Mouse (Mus musculus): ENCODE results near the gene Znhit2. TPM values are rescaled to one million over a fixed set of nuclear protein-coding genes. Genes with fewer than 3 reads are reported as not detected.

The Znhit2 gene
- polyA plus RNA-seq, 1 experiment from 2014 or later = 34.7 TPM

GRCm38 (mm10) chr19:6085417-6085879 is 24.5 kb downstream of the Znhit2 start:
- ATAC-seq (ENCODE audit: low FRiP score) = peak; percentile 60
- Histone ChIP-seq H3K27me3 (no peaks in the 10 kb centered on the region), H3K4me3 (peak overlapping the region; percentile 72), H3K4me1 (replicated peaks) (peaks cover 29% of the 10 kb centered on the region), H3K9me3 (no peaks in the 10 kb centered on the region), H3K4me2 (peak overlapping the region; percentile 92), H3K9ac (peak overlapping the region; percentile 58), H3K27ac (no peak overlapping the region), H3K36me3 (peaks cover 24% of the 10 kb centered on the region)
- under 1% methylated on average over 17 of the region's 17 CpGs for WGBS

DNA sequence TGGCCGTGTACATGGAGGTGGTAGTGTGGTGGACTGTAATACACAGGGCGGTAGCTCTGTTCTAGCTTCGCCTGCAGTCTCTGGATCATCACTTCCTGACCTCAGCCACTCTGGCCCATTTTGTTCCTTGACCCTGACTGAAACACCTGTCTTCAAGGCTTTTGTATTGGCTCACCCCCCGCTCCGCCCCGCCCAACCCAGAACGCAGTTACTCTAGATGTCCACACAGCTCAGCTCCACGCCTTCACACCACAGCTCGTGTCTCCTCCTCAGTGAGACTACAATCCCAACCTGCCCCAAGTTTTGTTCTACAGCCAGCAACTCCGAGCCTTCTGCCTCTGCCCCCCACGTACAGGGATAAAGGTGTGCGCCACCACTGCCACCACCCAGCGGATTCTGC is 27.8 kb downstream of the Znhit2 start:
- H3K4me2 ChIP-seq = no peak overlapping the region
- H3K27me3 ChIP-seq = no peaks in the 10 kb centered on the region

GRCm38 (mm10) chr19:6094119-6094518 is 33.1 kb downstream of the Znhit2 start, which contains the start of gene AC131692.1:
AC131692.1 (plus strand) TSS chr19:6094419.
- no peak within 1 kb of the TSS for H3K4me3 ChIP-seq
- WGBS = 91% methylated on average over 7 of the region's 7 CpGs

More for the DNA sequence above, 27.8 kb downstream of the Znhit2 start:
- ATAC-seq (ENCODE audit: low FRiP score) = no peak
- no peak overlapping the region for H3K27ac ChIP-seq
- no peak overlapping the region for H3K9ac ChIP-seq
- peaks cover 15% of the 10 kb centered on the region for H3K4me1 ChIP-seq (replicated peaks)
- 94% methylated on average over 13 of the region's 13 CpGs for WGBS
- peaks cover 3% of the 10 kb centered on the region for H3K36me3 ChIP-seq
- no peaks in the 10 kb centered on the region for H3K9me3 ChIP-seq
- H3K4me3 ChIP-seq = no peak overlapping the region

GRCm38 (mm10) chr19:6097847-6098246 is 36.9 kb downstream of the Znhit2 start:
- ATAC-seq (ENCODE audit: low FRiP score) = no peak
- no peak overlapping the region for H3K4me2 ChIP-seq
- WGBS = 95% methylated on average over 3 of the region's 3 CpGs
- no peak overlapping the region for H3K9ac ChIP-seq
- no peaks in the 10 kb centered on the region for H3K9me3 ChIP-seq
- no peak overlapping the region for H3K4me3 ChIP-seq
- no peaks in the 10 kb centered on the region for H3K36me3 ChIP-seq
- no peaks in the 10 kb centered on the region for H3K27me3 ChIP-seq
- H3K4me1 ChIP-seq (replicated peaks) = no peaks in the 10 kb centered on the region
- no peak overlapping the region for H3K27ac ChIP-seq

More at GRCm38 (mm10) chr19:6094119-6094518, 33.1 kb downstream of the Znhit2 start, which contains the start of gene AC131692.1:
- Histone ChIP-seq H3K4me1 (replicated peaks) (no peaks in the 10 kb centered on the region), H3K27me3 (no peaks in the 10 kb centered on the region), H3K36me3 (peaks cover 3% of the 10 kb centered on the region), H3K9ac (peak within 1 kb of the TSS; percentile 24; the same call in 1 of the 2 replicates), H3K4me2 (no peak within 1 kb of the TSS), H3K9me3 (no peaks in the 10 kb centered on the region), H3K27ac (no peak within 1 kb of the TSS)
- no peak for ATAC-seq (ENCODE audit: low FRiP score)

DNA sequence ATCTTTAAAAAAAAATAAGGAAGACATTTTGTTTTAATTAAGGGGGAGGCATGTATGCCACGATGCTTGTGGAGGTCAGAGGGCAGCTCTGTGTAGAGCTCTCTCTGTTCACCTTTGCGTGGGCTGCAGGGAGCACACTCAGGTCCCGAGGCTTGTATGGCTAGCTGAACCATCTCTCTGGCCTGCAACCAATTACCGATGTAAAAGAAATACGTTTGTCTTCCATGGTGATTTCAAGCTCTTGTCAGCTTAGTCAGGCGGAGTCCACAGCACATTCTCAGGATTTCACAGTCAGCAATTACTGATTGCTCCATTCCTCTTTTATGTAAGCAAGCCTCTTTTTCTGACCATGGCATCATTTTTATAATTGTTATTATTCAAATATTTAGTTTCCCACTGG is 40.2 kb downstream of the Znhit2 start:
- H3K4me3 ChIP-seq = no peak overlapping the region
- WGBS = 62% methylated on average over 6 of the region's 6 CpGs
- no peaks in the 10 kb centered on the region for H3K36me3 ChIP-seq
- H3K4me2 ChIP-seq = no peak overlapping the region
- no peaks in the 10 kb centered on the region for H3K27me3 ChIP-seq
- H3K27ac ChIP-seq = no peak overlapping the region
- ATAC-seq (ENCODE audit: low FRiP score) = no peak
- H3K4me1 ChIP-seq (replicated peaks) = no peaks in the 10 kb centered on the region
- no peak overlapping the region for H3K9ac ChIP-seq
- no peaks in the 10 kb centered on the region for H3K9me3 ChIP-seq

- WGBS = 80% methylated on average over 6 of the region's 6 CpGs
- H3K4me2 ChIP-seq = no peak overlapping the region
- H3K27ac ChIP-seq = no peak overlapping the region
- H3K4me1 ChIP-seq (replicated peaks) = no peaks in the 10 kb centered on the region
- H3K9ac ChIP-seq = no peak overlapping the region; the same call in 1 of the 2 replicates
- no peak for ATAC-seq (ENCODE audit: low FRiP score)
- no peaks in the 10 kb centered on the region for H3K9me3 ChIP-seq
- H3K27me3 ChIP-seq = no peaks in the 10 kb centered on the region
- H3K36me3 ChIP-seq = no peaks in the 10 kb centered on the region
- no peak overlapping the region for H3K4me3 ChIP-seq
Measured at GRCm38 (mm10) chr19:6102169-6102853, 41.3 kb downstream of the Znhit2 start.

DNA sequence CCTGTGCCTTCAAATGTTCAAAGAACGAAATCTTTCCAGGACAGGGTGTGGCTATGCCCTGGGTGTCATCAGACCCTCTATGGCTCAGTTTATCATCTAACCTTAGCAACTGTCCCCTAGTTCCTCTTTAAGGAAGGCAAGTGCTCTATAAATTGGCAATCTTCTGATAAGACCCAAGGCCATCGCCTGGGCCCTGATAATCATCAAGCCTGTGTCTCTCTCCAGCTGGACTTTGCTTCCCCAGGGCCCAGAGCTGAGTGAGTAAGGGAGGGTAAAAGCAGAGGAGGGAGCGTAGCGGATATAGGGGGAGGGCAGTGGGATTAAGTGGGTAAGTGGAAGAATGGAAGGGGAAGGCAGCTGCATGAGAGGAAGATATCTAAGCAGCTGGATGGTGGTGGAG is 43.5 kb downstream of the Znhit2 start:
- Histone ChIP-seq H3K9ac (0 out of 2 replicates have a peak overlapping the region, but pooled peaks have one; percentile 1), H3K4me1 (replicated peaks) (no peaks in the 10 kb centered on the region), H3K4me3 (no peak overlapping the region), H3K9me3 (no peaks in the 10 kb centered on the region), H3K27ac (no peak overlapping the region), H3K27me3 (no peaks in the 10 kb centered on the region), H3K36me3 (no peaks in the 10 kb centered on the region), H3K4me2 (no peak overlapping the region)
- ATAC-seq (ENCODE audit: low FRiP score) = no peak
- 92% methylated on average over 4 of the region's 4 CpGs for WGBS

DNA sequence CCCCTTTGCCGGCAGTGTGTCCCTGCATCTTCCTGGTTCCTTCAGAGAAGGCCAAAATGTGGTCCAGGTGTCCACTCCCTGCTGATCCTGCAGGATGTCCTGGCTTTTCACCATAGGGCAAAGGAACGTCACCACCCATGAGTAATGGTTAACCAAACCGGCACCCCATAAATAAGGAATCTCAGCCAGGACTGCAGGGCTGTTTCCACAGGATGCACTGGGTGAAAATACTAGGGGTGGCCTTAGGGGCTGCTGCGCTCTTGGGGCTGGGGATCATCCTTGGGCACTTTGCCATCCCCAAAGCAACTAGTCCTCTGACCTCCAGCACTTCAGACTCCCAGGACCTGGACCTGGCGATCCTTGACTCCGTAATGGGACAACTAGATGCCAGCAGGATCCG is 44.6 kb downstream of the Znhit2 start, which contains the start of gene Naaladl1:
Gene Naaladl1, plus strand, starts transcription at position 197 of the 400 bp plus-strand sequence.
- Histone ChIP-seq H3K4me3 (no peak within 1 kb of the TSS), H3K4me2 (no peak within 1 kb of the TSS), H3K36me3 (no peaks in the 10 kb centered on the region), H3K4me1 (replicated peaks) (no peaks in the 10 kb centered on the region), H3K27me3 (no peaks in the 10 kb centered on the region), H3K9ac (0 out of 2 replicates have a peak within 1 kb of the TSS, but pooled peaks have one; percentile 29), H3K27ac (no peak within 1 kb of the TSS), H3K9me3 (no peaks in the 10 kb centered on the region)
- no peak for ATAC-seq (ENCODE audit: low FRiP score)
- 82% methylated on average over 7 of the region's 7 CpGs for WGBS

Small RNA genes within 50 kb of the gene (microRNA-seq; reads per million reads assigned to microRNA genes)
- 1.4 reads per million for gene Mir6988

Other genes starting within 250 kb of the Znhit2 start
- 17.5 and 19.3 TPM in 2 replicates for gene Frmd8, start 185.9 kb upstream of the Znhit2 start, polyA plus RNA-seq (2015; fragmentation: Nextera tagmentation; extraction: Ambion mirVana)
- gene Slc25a45, start 183.4 kb upstream of the Znhit2 start, polyA plus RNA-seq (2015; fragmentation: Nextera tagmentation; extraction: Ambion mirVana) = 2.6 and 2.8 TPM in 2 replicates
- gene Tigd3, start 167.0 kb upstream of the Znhit2 start, polyA plus RNA-seq (2015; fragmentation: Nextera tagmentation; extraction: Ambion mirVana) = 15.2 and 15.9 TPM in 2 replicates
- gene Dpf2, start 148.2 kb upstream of the Znhit2 start, polyA plus RNA-seq (2015; fragmentation: Nextera tagmentation; extraction: Ambion mirVana) = 128 and 137 TPM in 2 replicates
- gene Cdc42ep2, start 136.4 kb upstream of the Znhit2 start, polyA plus RNA-seq (2015; fragmentation: Nextera tagmentation; extraction: Ambion mirVana) = 11.5 and 12.4 TPM in 2 replicates
- gene Pola2, start 97.0 kb upstream of the Znhit2 start, polyA plus RNA-seq (2015; fragmentation: Nextera tagmentation; extraction: Ambion mirVana) = 22.6 and 24.2 TPM in 2 replicates
- not detected in 2 replicates for gene Slc22a20, start 75.0 kb upstream of the Znhit2 start, polyA plus RNA-seq (2015; fragmentation: Nextera tagmentation; extraction: Ambion mirVana)
- 3.3 and 4.7 TPM in 2 replicates for gene Capn1, start 45.3 kb upstream of the Znhit2 start, polyA plus RNA-seq (2015; fragmentation: Nextera tagmentation; extraction: Ambion mirVana)
- 30.6 and 33.0 TPM in 2 replicates for gene Syvn1, start 14.6 kb upstream of the Znhit2 start, polyA plus RNA-seq (2015; fragmentation: Nextera tagmentation; extraction: Ambion mirVana)
- gene Mrpl49, start 3.4 kb upstream of the Znhit2 start, polyA plus RNA-seq (2015; fragmentation: Nextera tagmentation; extraction: Ambion mirVana) = 64.6 and 68.9 TPM in 2 replicates
- 648 and 656 TPM in 2 replicates for gene Fau, start 3.3 kb upstream of the Znhit2 start, polyA plus RNA-seq (2015; fragmentation: Nextera tagmentation; extraction: Ambion mirVana)
- 50.4 and 51.6 TPM in 2 replicates for gene Tm7sf2, start 7.2 kb downstream of the Znhit2 start, polyA plus RNA-seq (2015; fragmentation: Nextera tagmentation; extraction: Ambion mirVana)
- gene Vps51, start 16.0 kb downstream of the Znhit2 start, polyA plus RNA-seq (2015; fragmentation: Nextera tagmentation; extraction: Ambion mirVana) = 81.8 and 85.5 TPM in 2 replicates
- not detected in 2 replicates for gene Tmem262, start 18.8 kb downstream of the Znhit2 start, polyA plus RNA-seq (2015; fragmentation: Nextera tagmentation; extraction: Ambion mirVana)
- 1.1 and 2.3 TPM in 2 replicates for gene Gm28374, start 21.1 kb downstream of the Znhit2 start, polyA plus RNA-seq (2015; fragmentation: Nextera tagmentation; extraction: Ambion mirVana)
- gene Zfpl1, start 23.8 kb downstream of the Znhit2 start, polyA plus RNA-seq (2015; fragmentation: Nextera tagmentation; extraction: Ambion mirVana) = 79.2 and 82.5 TPM in 2 replicates
- 8.2 and 9.2 TPM in 2 replicates for gene Cdca5, start 23.8 kb downstream of the Znhit2 start, polyA plus RNA-seq (2015; fragmentation: Nextera tagmentation; extraction: Ambion mirVana)
- gene AC131692.1, start 33.2 kb downstream of the Znhit2 start, polyA plus RNA-seq (2015; fragmentation: Nextera tagmentation; extraction: Ambion mirVana) = not detected in 2 replicates
- 0.27 and 0.30 TPM in 2 replicates for gene Naaladl1, start 44.6 kb downstream of the Znhit2 start, polyA plus RNA-seq (2015; fragmentation: Nextera tagmentation; extraction: Ambion mirVana)
- gene Sac3d1, start 57.5 kb downstream of the Znhit2 start, polyA plus RNA-seq (2015; fragmentation: Nextera tagmentation; extraction: Ambion mirVana) = 43.0 and 43.6 TPM in 2 replicates
- 55.7 and 58.3 TPM in 2 replicates for gene Snx15, start 67.1 kb downstream of the Znhit2 start, polyA plus RNA-seq (2015; fragmentation: Nextera tagmentation; extraction: Ambion mirVana)
- gene Batf2, start 79.8 kb downstream of the Znhit2 start, polyA plus RNA-seq (2015; fragmentation: Nextera tagmentation; extraction: Ambion mirVana) = not detected in 2 replicates
- gene Arl2, start 80.4 kb downstream of the Znhit2 start, polyA plus RNA-seq (2015; fragmentation: Nextera tagmentation; extraction: Ambion mirVana) = 128 and 133 TPM in 2 replicates
- not detected in 2 replicates for gene Majin, start 123.2 kb downstream of the Znhit2 start, polyA plus RNA-seq (2015; fragmentation: Nextera tagmentation; extraction: Ambion mirVana)
- gene Gpha2, start 165.2 kb downstream of the Znhit2 start, polyA plus RNA-seq (2015; fragmentation: Nextera tagmentation; extraction: Ambion mirVana) = 0.27 TPM in 1 of 2 replicates, not detected in the other
- 93.8 and 98.3 TPM in 2 replicates for gene Ppp2r5b, start 174.7 kb downstream of the Znhit2 start, polyA plus RNA-seq (2015; fragmentation: Nextera tagmentation; extraction: Ambion mirVana)
- 11.6 and 11.7 TPM in 2 replicates for gene Atg2a, start 180.5 kb downstream of the Znhit2 start, polyA plus RNA-seq (2015; fragmentation: Nextera tagmentation; extraction: Ambion mirVana)
- 86.8 and 96.4 TPM in 2 replicates for gene Ehd1, start 215.5 kb downstream of the Znhit2 start, polyA plus RNA-seq (2015; fragmentation: Nextera tagmentation; extraction: Ambion mirVana)
- gene Cdc42bpg, start 245.3 kb downstream of the Znhit2 start, polyA plus RNA-seq (2015; fragmentation: Nextera tagmentation; extraction: Ambion mirVana) = 0.42 and 0.48 TPM in 2 replicates